Mouse (Mus musculus): ENCODE results near the gene Lilr4b.
"Not testable (repeated sequence)": the region's sequence is repeated elsewhere in the genome, so short reads cannot be mapped to it uniquely, and the experiment has no call there.

The Lilr4b gene

GRCm38 (mm10) chr10:51480397-51480796 lies at the start of gene Lilr4b, which contains the start of gene Gm49339:
Gene Lilr4b, plus strand, starts transcription at chr10:51480632.
Gene Gm49339, plus strand, starts transcription at chr10:51480612.
- not testable (repeated sequence) for DNase-seq (ENCODE audit: low spot score)

- DNase-seq (ENCODE audit: low spot score) = no peak
Observed at GRCm38 (mm10) chr10:51432940-51433339, 47.5 kb upstream of the Lilr4b start.

DNA sequence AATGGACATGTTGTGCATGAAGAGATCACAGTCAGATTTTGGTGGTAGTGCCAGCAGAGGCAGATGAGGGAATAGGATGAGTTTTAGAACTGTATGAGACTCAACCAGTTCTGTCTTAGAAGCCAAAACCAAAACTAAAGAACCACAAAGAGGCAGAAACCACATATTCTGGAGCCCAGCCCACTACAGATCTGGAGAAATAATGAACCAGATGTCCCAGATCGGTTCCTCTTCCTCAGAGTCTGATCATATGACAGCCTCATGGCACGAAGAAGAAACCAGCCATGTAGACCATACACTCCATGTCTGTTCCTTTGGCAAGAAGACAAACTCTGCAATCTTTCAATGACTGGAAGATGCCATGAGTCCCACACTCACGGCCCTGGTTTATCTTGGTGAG lies 44.7 kb upstream of the Lilr4b start:
- no peak for DNase-seq (ENCODE audit: low spot score)

GRCm38 (mm10) chr10:51451610-51452009 lies 28.8 kb upstream of the Lilr4b start:
- no peak for DNase-seq (ENCODE audit: low spot score)

GRCm38 (mm10) chr10:51453616-51454298 lies 26.7 kb upstream of the Lilr4b start:
- DNase-seq (ENCODE audit: low spot score) = no peak

DNA sequence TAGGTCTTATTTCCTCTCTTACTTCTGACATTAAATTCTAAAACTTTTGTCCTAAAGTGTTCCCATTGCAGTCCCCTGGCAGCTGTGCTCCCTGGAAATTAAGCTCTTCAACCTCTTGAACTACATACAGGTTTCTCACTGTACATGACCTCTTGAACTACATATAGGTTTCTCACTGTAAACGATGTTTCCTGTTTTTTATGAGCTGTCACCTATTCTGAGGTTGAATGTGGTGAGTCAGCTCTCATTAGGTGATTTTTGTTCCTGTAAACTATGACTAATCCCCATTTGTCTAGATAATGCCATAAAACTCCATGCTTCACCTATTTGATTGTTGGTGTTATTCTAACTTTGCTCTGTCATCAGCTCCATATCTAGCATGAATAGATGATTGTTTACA lies 26.1 kb upstream of the Lilr4b start:
- DNase-seq (ENCODE audit: low spot score) = no peak

- no peak for DNase-seq (ENCODE audit: low spot score)
Observed at GRCm38 (mm10) chr10:51455762-51456161, 24.7 kb upstream of the Lilr4b start.

DNA sequence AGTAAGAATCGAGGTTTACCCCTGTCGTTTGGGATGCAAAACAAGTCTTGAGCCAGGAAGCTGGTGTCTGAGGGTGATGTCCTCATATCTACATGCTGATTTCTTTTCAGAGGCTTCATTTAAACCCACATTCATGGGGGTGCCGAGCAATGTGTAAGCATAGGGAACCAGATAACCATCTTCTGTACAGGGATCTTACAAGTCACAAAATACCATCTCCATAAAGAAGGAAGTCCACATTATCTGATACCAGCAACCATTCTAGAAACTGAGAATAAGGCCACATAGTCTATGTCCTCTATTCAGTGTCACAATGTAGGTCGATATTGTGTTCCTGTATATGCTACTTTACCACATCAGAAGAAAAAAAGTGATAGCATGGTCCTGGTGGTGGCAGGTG lies 24.1 kb upstream of the Lilr4b start:
- DNase-seq (ENCODE audit: low spot score) = no peak

DNA sequence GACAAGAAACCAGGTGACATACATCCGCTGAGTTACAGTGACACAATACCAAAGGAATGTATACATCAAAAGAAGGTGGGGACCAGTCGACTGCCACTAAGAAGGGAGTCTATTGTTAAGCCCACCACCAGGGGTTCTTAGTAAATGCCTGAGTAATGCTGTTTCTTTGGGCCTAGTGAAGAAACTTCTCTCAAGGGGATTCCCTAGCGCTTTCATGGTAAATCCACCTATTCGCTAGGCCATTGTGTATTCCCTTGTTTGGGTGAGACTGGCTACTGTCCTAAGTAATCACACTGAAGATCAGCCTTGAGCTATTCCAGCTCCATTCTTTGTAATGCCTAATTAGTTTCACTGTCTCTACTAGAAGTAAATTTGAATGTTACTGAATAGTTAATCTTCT lies 16.6 kb upstream of the Lilr4b start:
- DNase-seq (ENCODE audit: low spot score) = not testable (repeated sequence)

DNA sequence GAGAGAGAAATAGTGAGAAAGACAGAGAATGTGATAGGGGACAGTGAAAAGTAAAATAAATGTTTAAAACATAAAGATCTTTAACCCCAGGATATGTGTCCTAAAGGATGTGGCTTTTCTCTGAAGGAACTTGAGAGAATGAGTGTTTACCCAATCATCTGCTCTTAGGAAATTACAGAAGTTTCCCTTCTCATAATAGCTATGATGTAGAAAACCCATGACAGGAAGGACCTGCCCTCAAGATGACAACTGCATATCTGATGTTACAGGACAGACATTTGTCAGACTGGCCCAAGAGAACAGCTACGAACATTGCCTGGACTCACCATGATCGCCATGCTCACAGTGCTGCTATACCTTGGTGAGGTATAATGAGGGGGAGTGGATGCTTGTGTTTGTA lies 10.3 kb downstream of the Lilr4b start, which contains the start of gene Lilrb4a:
Gene Lilrb4a (plus strand): TSS at position 266 of the 400 bp plus-strand sequence.
- not testable (repeated sequence) for DNase-seq (ENCODE audit: low spot score)

GRCm38 (mm10) chr10:51520021-51520420 lies 39.6 kb downstream of the Lilr4b start:
- no peak for DNase-seq (ENCODE audit: low spot score)

DNA sequence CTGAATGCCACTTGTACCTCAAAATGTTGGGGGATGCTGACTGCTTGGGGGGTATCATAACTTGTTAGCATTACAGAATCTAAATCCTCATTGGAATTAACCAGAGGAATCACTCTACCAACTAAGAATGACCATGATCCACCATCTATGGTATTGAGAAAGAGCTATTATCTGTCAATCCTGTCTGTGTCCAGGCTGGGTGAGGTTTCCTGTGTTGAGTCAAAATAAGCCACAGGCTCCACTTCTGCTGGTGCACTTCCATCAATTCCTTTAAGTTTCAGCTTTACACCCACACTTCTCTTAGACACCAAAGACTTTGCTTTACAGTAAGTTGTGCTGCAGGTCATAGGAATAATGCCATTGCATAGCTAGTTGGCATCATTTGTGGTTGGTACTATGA lies 41.0 kb downstream of the Lilr4b start:
- DNase-seq (ENCODE audit: low spot score) = no peak

DNA sequence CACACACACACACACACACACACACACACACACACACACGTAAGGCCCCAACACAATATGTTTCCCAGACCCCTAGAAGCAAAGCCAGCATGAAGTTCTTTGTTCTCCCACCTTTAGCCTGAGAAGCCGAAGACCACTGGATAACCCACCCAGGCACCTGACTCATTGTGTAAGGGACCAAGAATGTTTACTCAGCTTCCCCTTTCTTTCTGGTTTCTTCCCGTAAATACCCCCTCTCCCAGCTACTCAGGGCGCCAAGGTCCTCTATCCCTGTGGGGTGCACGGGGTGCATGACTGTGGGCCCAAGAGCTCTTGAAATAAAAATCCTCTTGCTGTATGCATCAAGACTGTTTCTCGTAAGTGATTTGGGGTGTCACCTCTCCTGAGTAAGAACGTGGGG lies 45.7 kb downstream of the Lilr4b start:
- DNase-seq (ENCODE audit: low spot score) = no peak

- no peak for DNase-seq (ENCODE audit: low spot score)
Observed at GRCm38 (mm10) chr10:51526633-51527032, 46.2 kb downstream of the Lilr4b start.

GRCm38 (mm10) chr10:51528840-51529434 lies 48.5 kb downstream of the Lilr4b start:
- DNase-seq (ENCODE audit: low spot score) = no peak

- DNase-seq (ENCODE audit: low spot score) = no peak
Observed at GRCm38 (mm10) chr10:51529497-51529896, 49.1 kb downstream of the Lilr4b start.

DNA sequence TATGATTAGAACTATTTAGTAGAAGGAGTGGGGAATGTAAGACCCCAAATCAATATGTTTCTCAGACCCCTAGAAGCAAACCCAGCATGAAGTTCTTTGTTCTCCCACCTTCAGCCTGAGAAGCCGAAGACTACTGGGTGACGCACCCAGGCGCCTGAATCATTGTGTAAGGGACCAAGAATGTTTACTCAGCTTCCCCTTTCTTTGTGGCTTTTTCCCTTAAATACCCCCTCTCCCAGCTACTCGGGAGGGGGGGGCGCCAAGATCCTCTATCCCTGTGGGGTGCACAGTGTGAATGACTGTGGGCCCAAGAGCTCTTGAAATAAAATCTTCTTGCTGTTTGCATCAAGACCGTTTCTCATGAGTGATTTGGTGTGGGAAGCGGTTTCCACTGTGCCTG lies 50.4 kb downstream of the Lilr4b start:
- DNase-seq (ENCODE audit: low spot score) = no peak
